Mouse (Mus musculus): ENCODE measurements around the gene Myl6b. TPM values are rescaled to one million over a fixed set of nuclear protein-coding genes. Genes with fewer than 3 reads are reported as not detected.

Gene Myl6b
- 0.58 to 0.75 TPM in 2 of 4 replicates, not detected in the others for total RNA-seq (2023)

DNA sequence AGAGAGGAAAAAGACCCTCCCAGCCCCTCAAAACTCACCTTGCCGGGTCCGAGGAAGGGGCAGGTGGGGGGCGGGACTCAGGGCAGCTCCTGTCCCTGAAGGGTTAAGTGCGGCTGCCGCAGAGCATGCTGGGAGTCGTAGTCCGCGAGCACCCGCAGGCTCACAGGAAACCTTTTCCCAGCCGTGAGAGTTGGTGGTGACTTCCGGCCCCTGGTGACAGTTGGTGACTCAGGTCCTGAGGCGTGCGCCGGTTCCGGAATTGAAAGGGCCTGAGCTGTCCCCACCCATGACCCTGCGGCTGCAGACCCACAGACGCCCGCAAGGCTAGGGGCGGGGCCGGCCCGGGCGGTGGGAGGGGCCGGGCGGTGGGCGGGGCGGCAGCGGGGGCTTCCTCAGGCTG lies at the start of gene Myl6b:
Gene Myl6b (minus strand): TSS at position 96 of the 400 bp plus-strand sequence.

DNA sequence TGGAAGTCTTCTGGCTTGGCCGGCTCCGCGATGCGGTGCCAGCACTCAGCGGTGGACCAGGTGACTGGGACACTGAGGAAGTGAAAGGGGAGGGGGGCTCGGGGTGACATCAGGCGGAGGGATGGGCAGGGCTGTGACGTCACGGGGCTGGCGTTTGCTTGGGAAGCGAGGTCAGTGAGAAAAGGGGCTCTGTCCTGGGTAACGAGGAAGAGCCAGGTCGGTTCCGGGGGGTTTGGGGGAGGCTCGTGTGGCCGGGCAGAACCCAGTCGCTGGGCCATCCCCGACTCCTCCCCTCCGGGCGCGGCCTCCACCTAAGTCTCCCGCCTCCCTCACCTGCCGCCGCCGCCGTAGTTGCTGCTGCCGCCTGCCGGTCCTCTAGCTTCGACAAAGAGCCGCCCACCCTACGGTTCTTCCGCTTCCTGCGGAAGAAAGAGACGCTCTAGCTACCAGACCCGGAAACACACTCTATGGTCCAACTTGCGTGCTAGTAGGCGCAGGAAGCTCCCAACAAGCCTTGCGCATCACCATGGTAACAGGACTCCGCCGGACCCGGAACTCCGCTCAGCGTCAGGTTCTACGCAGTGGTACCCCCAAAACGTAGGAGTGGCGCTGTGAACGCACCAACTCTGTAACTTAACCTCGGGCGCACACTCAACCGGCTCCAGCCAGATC lies 49.0 kb upstream of the Myl6b start, which contains the start of gene Zc3h10:
Gene Zc3h10 (minus strand): TSS at position 414 of the 672 bp plus-strand sequence.

DNA sequence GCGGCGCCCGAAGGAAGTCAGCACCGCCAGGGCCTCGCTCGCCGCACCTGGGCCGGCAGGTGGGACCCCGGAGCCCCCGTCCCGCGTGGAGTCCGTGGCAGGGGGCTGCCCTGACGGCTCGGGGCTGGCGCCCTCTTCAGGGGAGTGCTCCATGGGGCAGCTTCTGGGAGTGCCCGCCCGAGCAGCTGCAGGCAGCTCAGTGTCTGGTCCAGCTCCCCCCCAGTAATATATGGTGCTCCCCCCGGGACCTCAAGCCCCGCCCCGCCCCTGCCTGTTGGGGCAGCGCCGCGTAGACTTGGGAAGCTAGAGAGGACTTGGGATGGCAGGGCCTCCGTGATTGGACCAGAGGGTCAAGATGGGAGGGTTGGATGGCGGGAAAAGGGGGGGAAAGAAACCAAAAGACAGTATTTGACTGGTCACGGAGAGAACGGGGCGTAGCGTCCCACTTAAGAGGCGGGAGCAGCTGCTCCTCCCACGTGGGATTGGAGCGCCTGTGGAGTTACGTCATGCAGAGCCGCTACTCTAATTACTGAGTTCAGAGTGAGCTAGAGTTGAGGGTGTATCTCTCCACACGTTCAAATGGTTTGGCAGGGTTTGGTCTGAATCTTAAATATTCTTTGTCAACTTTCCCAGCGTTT lies 27.3 kb upstream of the Myl6b start, which contains the start of gene Esyt1:
Gene Esyt1 (minus strand): TSS at position 201 of the 638 bp plus-strand sequence.

GRCm38 (mm10) chr10:128493695-128494666 lies 4.5 kb downstream of the Myl6b start, which contains the start of gene Myl6:
Gene Myl6, minus strand, starts transcription at chr10:128494145.

DNA sequence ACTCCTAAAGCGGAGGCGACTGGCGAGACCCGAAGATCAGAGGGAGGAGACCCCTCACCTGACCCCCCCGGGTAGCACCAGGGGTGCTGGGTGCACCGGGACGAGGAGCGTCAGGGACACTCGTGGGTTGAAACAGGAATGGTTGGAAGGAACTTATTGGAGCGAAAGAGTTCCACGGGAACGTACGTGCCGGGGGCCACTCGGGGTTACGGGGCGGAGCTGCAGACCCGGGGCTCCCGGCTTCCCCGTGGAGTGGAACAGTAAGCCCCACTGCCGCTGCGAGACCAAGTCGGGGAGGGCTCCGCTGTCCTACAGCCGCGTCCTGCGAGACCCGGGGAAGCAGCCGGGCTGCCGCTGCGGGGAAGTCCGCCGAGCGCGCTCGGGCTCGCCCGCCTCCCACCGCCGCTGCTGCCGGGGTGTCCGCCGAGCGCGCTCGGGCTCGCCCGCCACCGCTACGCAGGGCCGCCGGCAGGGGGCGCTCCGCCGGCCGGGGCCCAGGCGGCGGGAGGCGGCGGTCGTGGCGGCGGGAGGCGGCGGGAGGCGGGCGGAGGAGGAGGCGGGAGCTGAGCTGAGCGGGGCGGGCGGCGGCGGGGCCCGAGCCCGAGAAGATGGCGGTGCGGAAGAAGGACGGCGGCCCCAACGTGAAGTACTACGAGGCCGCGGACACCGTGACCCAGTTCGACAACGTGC lies 39.6 kb downstream of the Myl6b start, which contains the start of gene Smarcc2:
Gene Smarcc2 (plus strand): TSS at position 530 of the 690 bp plus-strand sequence.

Other genes starting within 250 kb of the Myl6b start
- gene Apon, start 244.6 kb downstream of the Myl6b start, total RNA-seq (2023), result not detected in 4 replicates
- gene Apof, start 230.0 kb downstream of the Myl6b start, total RNA-seq (2023), result 0.75 to 1.4 TPM (median 0.93 TPM) in 4 replicates
- 110 to 128 TPM (median 114 TPM) in 4 replicates for gene Stat2, start 228.1 kb downstream of the Myl6b start, total RNA-seq (2023)
- gene Il23a, start 199.9 kb downstream of the Myl6b start, total RNA-seq (2023), result not detected in 4 replicates
- 62.2 to 69.4 TPM (median 65.8 TPM) in 4 replicates for gene Pan2, start 195.3 kb downstream of the Myl6b start, total RNA-seq (2023)
- gene Cnpy2, start 176.2 kb downstream of the Myl6b start, total RNA-seq (2023), result 18.8 to 20.8 TPM (median 19.5 TPM) in 4 replicates
- 101 to 110 TPM (median 110 TPM) in 4 replicates for gene Cs, start 161.0 kb downstream of the Myl6b start, total RNA-seq (2023)
- 28.6 to 37.3 TPM (median 32.6 TPM) in 4 replicates for gene Coq10a, start 129.7 kb downstream of the Myl6b start, total RNA-seq (2023)
- gene Ankrd52, start 121.6 kb downstream of the Myl6b start, total RNA-seq (2023), result 67.5 to 68.6 TPM (median 68.3 TPM) in 4 replicates
- not detected in 4 replicates for gene Slc39a5, start 97.5 kb downstream of the Myl6b start, total RNA-seq (2023)
- gene Nabp2, start 87.2 kb downstream of the Myl6b start, total RNA-seq (2023), result 39.1 to 49.2 TPM (median 47.1 TPM) in 4 replicates
- 61.4 to 67.3 TPM (median 65.5 TPM) in 4 replicates for gene Rnf41, start 87.0 kb downstream of the Myl6b start, total RNA-seq (2023)
- 145 to 160 TPM (median 147 TPM) in 4 replicates for gene Smarcc2, start 39.4 kb downstream of the Myl6b start, total RNA-seq (2023)
- gene Myl6, start 4.5 kb downstream of the Myl6b start, total RNA-seq (2023), result 488 to 539 TPM (median 516 TPM) in 4 replicates
- 224 to 242 TPM (median 239 TPM) in 4 replicates for gene Esyt1, start 27.2 kb upstream of the Myl6b start, total RNA-seq (2023)
- 85.5 to 103 TPM (median 90.6 TPM) in 4 replicates for gene Zc3h10, start 49.1 kb upstream of the Myl6b start, total RNA-seq (2023)
- 3,750 to 3,896 TPM (median 3,770 TPM) in 4 replicates for gene Rpl41, start 50.6 kb upstream of the Myl6b start, total RNA-seq (2023)
- 73.4 to 79.8 TPM (median 76.2 TPM) in 4 replicates for gene Pa2g4, start 67.3 kb upstream of the Myl6b start, total RNA-seq (2023)
- gene Erbb3, start 91.0 kb upstream of the Myl6b start, total RNA-seq (2023), result 1.0 to 1.2 TPM (median 1.1 TPM) in 4 replicates
- 1,181 to 1,252 TPM (median 1,193 TPM) in 4 replicates for gene Rps26, start 128.1 kb upstream of the Myl6b start, total RNA-seq (2023)
- 0.19 to 0.27 TPM in 2 of 4 replicates, not detected in the others for gene Ikzf4, start 147.3 kb upstream of the Myl6b start, total RNA-seq (2023)
- 6.8 to 8.6 TPM (median 7.5 TPM) in 4 replicates for gene Suox, start 175.4 kb upstream of the Myl6b start, total RNA-seq (2023)
- 54.8 to 63.6 TPM (median 59.7 TPM) in 4 replicates for gene Rab5b, start 197.6 kb upstream of the Myl6b start, total RNA-seq (2023)
- 0.54 to 2.0 TPM (median 0.80 TPM) in 4 replicates for gene Pmel, start 205.5 kb upstream of the Myl6b start, total RNA-seq (2023)
- gene Cdk2, start 206.3 kb upstream of the Myl6b start, total RNA-seq (2023), result 51.3 to 55.3 TPM (median 52.6 TPM) in 4 replicates
- gene Dgka, start 246.2 kb upstream of the Myl6b start, total RNA-seq (2023), result 172 to 181 TPM (median 175 TPM) in 4 replicates
- gene Pym1, start 249.2 kb upstream of the Myl6b start, total RNA-seq (2023), result 36.5 to 49.4 TPM (median 42.4 TPM) in 4 replicates